14 mouse cellular contexts compared by ENCODE assay signal in the genomic region with DNA sequence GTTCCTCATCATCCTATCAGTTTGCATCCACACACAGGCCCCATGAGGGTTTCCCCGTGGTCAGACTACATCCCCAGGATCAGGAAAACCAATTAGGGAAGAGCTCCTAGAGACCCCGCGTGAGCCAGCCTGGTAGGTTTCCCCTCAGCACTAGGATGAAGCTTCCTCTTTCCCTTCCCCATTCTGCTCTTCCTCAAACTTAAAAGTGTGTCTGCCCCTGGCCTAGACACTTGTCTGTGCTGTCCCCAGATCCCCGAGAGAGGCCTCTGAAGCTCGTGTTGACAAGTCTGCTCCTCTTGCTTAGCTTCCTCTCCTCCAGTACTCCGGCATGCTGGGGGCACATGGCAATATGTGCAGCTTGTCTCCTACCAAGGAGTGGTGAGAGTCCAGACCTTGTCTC. TPM values are rescaled to one million over a fixed set of nuclear protein-coding genes. Genes with fewer than 3 reads are reported as not detected.
DNase-seq lines count a peak whose midpoint lies in the region; ATAC-seq and TF ChIP-seq lines count a peak whose summit lies in the region.
"Had no signal": no experiment of that assay in that cellular context is flagged by ENCODE, and none has a peak within 500 bp of the region (broad histone marks: within the 10 kb centered on the region; RNA-seq: fewer than 3 reads in every experiment).

No protein-coding gene starts in this region.

- TF ChIP-seq EP300 in MEL (IDR thresholded peaks at IDR 0.05; ENCODE audit: low read depth in 1 of 2, low read length in 2 of 2) = no peak
- TF ChIP-seq EP300 in liver, postnatal 0 days (IDR thresholded peaks at IDR 0.05; ENCODE audit: low read depth) = no peak

- peaks cover 74% of the 10 kb centered on the region for H3K36me3 ChIP-seq in liver, embryonic 12.5 days
- H3K36me3 ChIP-seq in MEL (ENCODE audit: control insufficient read depth in 1 of 2, insufficient read depth in 2 of 2, low read length in 2 of 2) = peaks cover 5 to 9% of the 10 kb centered on the region in 2 experiments
- H3K36me3 ChIP-seq in liver, postnatal 0 days (replicated peaks; ENCODE audit: insufficient read depth, low read length) = peaks cover 48% of the 10 kb centered on the region

- H3K79me2 ChIP-seq in MEL (ENCODE audit: control insufficient read depth, insufficient read depth, low read length, poor library complexity) = peaks cover 18% of the 10 kb centered on the region

- H3K9ac ChIP-seq in liver, embryonic 12.5 days = no peak overlapping the region
- no peak overlapping the region for H3K9ac ChIP-seq in MEL (ENCODE audit: control insufficient read depth, low read depth, low read length, poor library complexity, severe bottlenecking)
- peak overlapping the region; percentile 26; the same call in 1 of the 2 replicates for H3K9ac ChIP-seq in liver, postnatal 0 days (replicated peaks)

- TF ChIP-seq CTCF in MEL (IDR thresholded peaks at IDR 0.05 in 2 of 3, conservative IDR thresholded peaks at IDR 0.05 in 1 of 3; ENCODE audit: control insufficient read depth in 1 of 3, insufficient read depth in 1 of 3, low read depth in 2 of 3, low read length in 3 of 3, poor library complexity in 1 of 3, severe bottlenecking in 1 of 3) = no peak
- no peak for TF ChIP-seq CTCF in liver, postnatal 0 days (IDR thresholded peaks at IDR 0.05; ENCODE audit: low read depth)

- no peak overlapping the region for H3K4me2 ChIP-seq in liver, embryonic 12.5 days
- no peak overlapping the region for H3K4me2 ChIP-seq in liver, postnatal 0 days (ENCODE audit: low read depth, low read length)

- H3K27me3 ChIP-seq in liver, embryonic 12.5 days (replicated peaks) = no peaks in the 10 kb centered on the region
- H3K27me3 ChIP-seq in MEL (ENCODE audit: control insufficient read depth in 1 of 2, insufficient read depth in 2 of 2, low read length in 2 of 2) = no peaks in the 10 kb centered on the region
- no peaks in the 10 kb centered on the region for H3K27me3 ChIP-seq in liver, postnatal 0 days (ENCODE audit: insufficient read depth, low read length)

- 57% methylated on average over 6 of the region's 6 CpGs for whole genome bisulfite sequencing in liver, embryonic 12.5 days (ENCODE audit: insufficient replicate concordance)
- WGBS in liver, postnatal 0 days (ENCODE audit: insufficient replicate concordance) = 53% methylated on average over 6 of the region's 6 CpGs

- no peak overlapping the region for H3K4me3 ChIP-seq in liver, embryonic 12.5 days
- no peak overlapping the region for H3K4me3 ChIP-seq in MEL (ENCODE audit: control insufficient read depth in 1 of 2, insufficient read depth in 1 of 2, low read depth in 2 of 2, low read length in 2 of 2)
- no peak overlapping the region for H3K4me3 ChIP-seq in liver, postnatal 0 days (ENCODE audit: low read depth, low read length)
- H3K4me3 ChIP-seq: heart, embryonic 10.5 days had no signal

- no peak for TF ChIP-seq RAD21 in MEL (IDR thresholded peaks at IDR 0.05; ENCODE audit: low read depth, low read length)

- no peak for ATAC-seq in liver, embryonic 12.5 days
- ATAC-seq in liver, postnatal 0 days = no peak
- ATAC-seq: hindbrain, postnatal 0 days had no signal

- H3K27ac ChIP-seq in liver, embryonic 12.5 days = no peak overlapping the region
- no peak overlapping the region for H3K27ac ChIP-seq in MEL (ENCODE audit: control insufficient read depth, low read depth, low read length)
- peak overlapping the region; percentile 99 for H3K27ac ChIP-seq in liver, postnatal 0 days (ENCODE audit: low read depth)
- H3K27ac ChIP-seq: heart, embryonic 10.5 days; hindbrain, postnatal 0 days had no signal

- no peaks in the 10 kb centered on the region for H3K9me3 ChIP-seq in liver, embryonic 12.5 days (replicated peaks)
- H3K9me3 ChIP-seq in MEL (replicated peaks; ENCODE audit: insufficient read depth, low read length) = no peaks in the 10 kb centered on the region
- no peaks in the 10 kb centered on the region for H3K9me3 ChIP-seq in liver, postnatal 0 days (ENCODE audit: low read length)
- H3K9me3 ChIP-seq: heart, embryonic 10.5 days had no signal

- DNase-seq in adrenal gland, adult (ENCODE audit: inconsistent age in 2 of 2, low spot score in 1 of 2) = peak; percentile 37 to 63
- DNase-seq in adrenal gland, postnatal 10 days = no peak
- peak; percentile 21 for DNase-seq in liver
- peak; percentile 36 for DNase-seq in MEL (ENCODE audit: low read depth, low spot score)
- DNase-seq in liver, postnatal 0 days = no peak
- no peak for DNase-seq in urinary bladder, postnatal 4 days (ENCODE audit: low spot score in 2 of 2)
- no peak for DNase-seq in gastrocnemius, adult 18-20 months (ENCODE audit: low spot score)
- DNase-seq: gastrocnemius, postnatal 10 days; kidney, adult 9 months had no signal

- H3K4me1 ChIP-seq in liver, embryonic 12.5 days = peaks cover 36% of the 10 kb centered on the region
- H3K4me1 ChIP-seq in MEL (ENCODE audit: control insufficient read depth in 1 of 2, insufficient read depth in 2 of 2, low read length in 2 of 2) = peaks cover 0 to 11% of the 10 kb centered on the region in 2 experiments; a peak in 1 of 4 replicates
- H3K4me1 ChIP-seq in liver, postnatal 0 days (ENCODE audit: insufficient read depth) = peaks cover 33% of the 10 kb centered on the region

- no peak for TF ChIP-seq POLR2A in MEL (IDR thresholded peaks at IDR 0.05; ENCODE audit: control insufficient read depth in 1 of 2, insufficient read depth in 1 of 2, low read depth in 1 of 2, low read length in 2 of 2, poor library complexity in 1 of 2)

TF ChIP-seq in MEL, 35 proteins besides CTCF, POLR2A, EP300 and RAD21 (continues in another document):
- TF ChIP-seq E2F4 (IDR thresholded peaks at IDR 0.05; ENCODE audit: borderline replicate concordance, low read depth, low read length) = no peak
- no peak for TF ChIP-seq MAZ (IDR thresholded peaks at IDR 0.05; ENCODE audit: low read depth, low read length)
- no peak for TF ChIP-seq GATA1 (IDR thresholded peaks at IDR 0.05; ENCODE audit: low read depth, low read length)
- no peak for TF ChIP-seq ZNF384 (IDR thresholded peaks at IDR 0.05; ENCODE audit: low read depth, low read length)
- no peak for TF ChIP-seq UBTF (IDR thresholded peaks at IDR 0.05; ENCODE audit: borderline replicate concordance, insufficient read depth, low read depth, low read length)
- TF ChIP-seq MEF2A (IDR thresholded peaks at IDR 0.05; ENCODE audit: extremely low read depth, insufficient replicate concordance, low read depth, low read length, poor library complexity, severe bottlenecking) = no peak
- TF ChIP-seq RCOR1 (IDR thresholded peaks at IDR 0.05; ENCODE audit: low read depth, low read length) = no peak
- TF ChIP-seq POLR2AphosphoS5 (IDR thresholded peaks at IDR 0.05; ENCODE audit: borderline replicate concordance, low read depth, low read length) = no peak
- no peak for TF ChIP-seq TBP (IDR thresholded peaks at IDR 0.05; ENCODE audit: low read depth, low read length)
- TF ChIP-seq MXI1 (IDR thresholded peaks at IDR 0.05; ENCODE audit: low read depth, low read length) = no peak
- TF ChIP-seq MAFK (IDR thresholded peaks at IDR 0.05; ENCODE audit: borderline replicate concordance, low read depth, low read length) = no peak
- no peak for TF ChIP-seq SIN3A (IDR thresholded peaks at IDR 0.05; ENCODE audit: low read length)
- TF ChIP-seq USF1 (IDR thresholded peaks at IDR 0.05; ENCODE audit: low read depth, low read length) = no peak

RNA-seq across cellular contexts. Expression of a gene that starts 3.1 kb away (rescaled TPM):
- 100 to 1,000 TPM; 105 to 108 TPM for total RNA-seq in adrenal gland, postnatal 10 days (2021)
- polyA plus RNA-seq in liver, embryonic 12.5 days (2016; fragmentation: Nextera tagmentation; extraction: Ambion mirVana) = 13.9 and 18.1 TPM in 2 replicates
- total RNA-seq in MEL (2012; rRNA removed) = 34.4 and 43.0 TPM in 2 replicates
- 100 to 1,000 TPM in 1 of 2 experiments, not detected in 1; 144 TPM for polyA plus RNA-seq in MEL (2012; ENCODE audit: insufficient read depth in 1 of 2, insufficient read length in 2 of 2, low read depth in 1 of 2, low replicate concordance in 2 of 2, missing spikeins in 1 of 2)
- 11.6 and 12.0 TPM in 2 replicates for polyA plus RNA-seq in liver, postnatal 0 days (2015; fragmentation: Nextera tagmentation; extraction: Ambion mirVana)
- 10 to 100 TPM; 80.6 to 92.8 TPM for total RNA-seq in gastrocnemius, adult 18-20 months (2021)

RNA-seq across cellular contexts. Expression of a gene that starts 9.6 kb away (rescaled TPM):
- total RNA-seq in adrenal gland, postnatal 10 days (2021) = 1 to 10 TPM in 1 of 2 experiments, under 1 TPM in 1; 0.88 to 1.3 TPM
- 0.38 TPM in 1 of 2 replicates, not detected in the other for polyA plus RNA-seq in liver, embryonic 12.5 days (2016; fragmentation: Nextera tagmentation; extraction: Ambion mirVana)
- total RNA-seq in MEL (2012; rRNA removed) = not detected in 2 replicates
- not detected for polyA plus RNA-seq in MEL (2012; ENCODE audit: insufficient read depth in 1 of 2, insufficient read length in 2 of 2, low read depth in 1 of 2, low replicate concordance in 2 of 2, missing spikeins in 1 of 2)
- polyA plus RNA-seq in liver, postnatal 0 days (2015; fragmentation: Nextera tagmentation; extraction: Ambion mirVana) = 142 and 248 TPM in 2 replicates
- 1 to 10 TPM in 1 of 2 experiments, not detected in 1; 2.2 TPM for total RNA-seq in gastrocnemius, adult 18-20 months (2021)
- total RNA-seq: gastrocnemius, postnatal 10 days; hindbrain, postnatal 0 days; left cerebral cortex, postnatal 10 days had no signal
- polyA plus RNA-seq: embryonic facial prominence, embryonic 11.5 days; heart, embryonic 10.5 days; hindbrain, postnatal 0 days had no signal

RNA-seq across cellular contexts. Expression of a gene that starts 19.8 kb away (rescaled TPM):
- 10 to 100 TPM; 11.2 to 21.6 TPM for total RNA-seq in adrenal gland, postnatal 10 days (2021)
- 27.3 and 28.2 TPM in 2 replicates for polyA plus RNA-seq in liver, embryonic 12.5 days (2016; fragmentation: Nextera tagmentation; extraction: Ambion mirVana)
- not detected in 2 replicates for total RNA-seq in MEL (2012; rRNA removed)
- under 1 TPM in 1 of 2 experiments, not detected in 1; 0.22 TPM for polyA plus RNA-seq in MEL (2012; ENCODE audit: insufficient read depth in 1 of 2, insufficient read length in 2 of 2, low read depth in 1 of 2, low replicate concordance in 2 of 2, missing spikeins in 1 of 2)
- 28.2 and 33.7 TPM in 2 replicates for polyA plus RNA-seq in liver, postnatal 0 days (2015; fragmentation: Nextera tagmentation; extraction: Ambion mirVana)
- total RNA-seq in gastrocnemius, adult 18-20 months (2021) = under 1 TPM; 0.30 to 0.55 TPM

RNA-seq across cellular contexts. Expression of a gene that starts 20.1 kb away (rescaled TPM):
- under 1 TPM; 0.39 to 0.63 TPM for total RNA-seq in adrenal gland, postnatal 10 days (2021)
- 1.9 and 2.8 TPM in 2 replicates for polyA plus RNA-seq in liver, embryonic 12.5 days (2016; fragmentation: Nextera tagmentation; extraction: Ambion mirVana)
- total RNA-seq in MEL (2012; rRNA removed) = not detected in 2 replicates
- not detected for polyA plus RNA-seq in MEL (2012; ENCODE audit: insufficient read depth in 1 of 2, insufficient read length in 2 of 2, low read depth in 1 of 2, low replicate concordance in 2 of 2, missing spikeins in 1 of 2)
- polyA plus RNA-seq in liver, postnatal 0 days (2015; fragmentation: Nextera tagmentation; extraction: Ambion mirVana) = 4.0 and 5.0 TPM in 2 replicates
- total RNA-seq in gastrocnemius, adult 18-20 months (2021) = not detected

RNA-seq across cellular contexts. Expression of a gene that starts 29.0 kb away (rescaled TPM):
- total RNA-seq in adrenal gland, postnatal 10 days (2021) = 1 to 10 TPM in 1 of 2 experiments, not detected in 1; 1.1 TPM
- not detected in 2 replicates for polyA plus RNA-seq in liver, embryonic 12.5 days (2016; fragmentation: Nextera tagmentation; extraction: Ambion mirVana)
- not detected in 2 replicates for total RNA-seq in MEL (2012; rRNA removed)
- polyA plus RNA-seq in MEL (2012; ENCODE audit: insufficient read depth in 1 of 2, insufficient read length in 2 of 2, low read depth in 1 of 2, low replicate concordance in 2 of 2, missing spikeins in 1 of 2) = not detected
- 0.49 TPM in 1 of 2 replicates, not detected in the other for polyA plus RNA-seq in liver, postnatal 0 days (2015; fragmentation: Nextera tagmentation; extraction: Ambion mirVana)
- total RNA-seq in gastrocnemius, adult 18-20 months (2021) = not detected
- total RNA-seq: gastrocnemius, postnatal 10 days; hindbrain, postnatal 0 days; left cerebral cortex, postnatal 10 days had no signal
- polyA plus RNA-seq: embryonic facial prominence, embryonic 11.5 days; heart, embryonic 10.5 days; hindbrain, postnatal 0 days had no signal

Comparison
In these comparisons a context has a peak if more than half of its experiments do, and no peak if none do; other contexts are left out.
1. DNase-seq: peak in adrenal gland, adult (2 of 2), liver (single experiment) and MEL (single experiment); none in adrenal gland, postnatal 10 days (single experiment), liver, postnatal 0 days (single experiment), urinary bladder, postnatal 4 days (0 of 2) and gastrocnemius, adult 18-20 months (single experiment).
2. RNA of a gene that starts 19.8 kb away (total RNA-seq): 11.2 to 21.6 TPM in adrenal gland, postnatal 10 days; 0.30 to 0.55 TPM in gastrocnemius, adult 18-20 months and not detected in MEL; every median in the first group is over 4 times any median in the second.